Comparison of ENCODE assay signal across 51 mouse cellular contexts in genomic region chrX:7064109-7064508, GRCm38 (mm10). TPM values are rescaled to one million over a fixed set of nuclear protein-coding genes. Genes with fewer than 3 reads are reported as not detected.
"Had no signal": no experiment of that assay in that cellular context is flagged by ENCODE, and none has a peak within 500 bp of the region (broad histone marks: within the 10 kb centered on the region; RNA-seq: fewer than 3 reads in every experiment).

No protein-coding gene starts in this region.

- H3K4me1 ChIP-seq: heart, embryonic 10.5 days; heart, embryonic 12.5 days; heart, embryonic 13.5 days; heart, embryonic 15.5 days; hindbrain, embryonic 10.5 days; hindbrain, embryonic 12.5 days; hindbrain, embryonic 13.5 days; hindbrain, embryonic 15.5 days; intestine, embryonic 15.5 days; kidney, embryonic 15.5 days had no signal

- H3K4me3 ChIP-seq: heart, embryonic 10.5 days; heart, embryonic 12.5 days; heart, embryonic 13.5 days; heart, embryonic 15.5 days; hindbrain, embryonic 10.5 days; hindbrain, embryonic 12.5 days; hindbrain, embryonic 13.5 days; hindbrain, embryonic 15.5 days; intestine, embryonic 15.5 days; kidney, embryonic 15.5 days; layer of hippocampus, adult 2 months; left cerebral cortex, adult 2 months had no signal

- H3K9ac ChIP-seq: heart, embryonic 12.5 days; heart, embryonic 13.5 days; heart, embryonic 15.5 days; hindbrain, embryonic 12.5 days; hindbrain, embryonic 13.5 days; hindbrain, embryonic 14.5 days; hindbrain, embryonic 15.5 days; intestine, embryonic 15.5 days; kidney, embryonic 15.5 days had no signal

- H3K4me2 ChIP-seq: heart, embryonic 11.5 days; heart, embryonic 12.5 days; heart, embryonic 13.5 days; heart, embryonic 15.5 days; hindbrain, embryonic 12.5 days; hindbrain, embryonic 13.5 days; hindbrain, embryonic 14.5 days; hindbrain, embryonic 15.5 days; intestine, embryonic 15.5 days; kidney, embryonic 15.5 days had no signal

- H3K27ac ChIP-seq: heart, embryonic 10.5 days; heart, embryonic 13.5 days; heart, embryonic 15.5 days; hindbrain, embryonic 10.5 days; hindbrain, embryonic 12.5 days; hindbrain, embryonic 13.5 days; hindbrain, embryonic 14.5 days; hindbrain, embryonic 15.5 days; hindbrain, postnatal 0 days; intestine, embryonic 15.5 days; kidney, embryonic 15.5 days; kidney, postnatal 0 days; layer of hippocampus, adult 2 months; left cerebral cortex, adult 2 months had no signal

- DNase-seq: heart, postnatal 10 days; heart, postnatal 14 days; heart, postnatal 36 days; heart, postnatal 4 days; kidney, adult 11 months; kidney, adult 18-20 months; kidney, adult 2 months; kidney, adult 8-10 months; kidney, adult 9 months; kidney, postnatal 10 days; kidney, postnatal 14 days; kidney, postnatal 25 days; kidney, postnatal 36 days; kidney, postnatal 4 days; layer of hippocampus, adult 9-11 months; layer of hippocampus, postnatal 36 days had no signal

- H3K36me3 ChIP-seq: heart, embryonic 10.5 days; heart, embryonic 12.5 days; heart, embryonic 13.5 days; heart, embryonic 15.5 days; hindbrain, embryonic 10.5 days; hindbrain, embryonic 12.5 days; hindbrain, embryonic 13.5 days; hindbrain, embryonic 15.5 days; intestine, embryonic 15.5 days; kidney, embryonic 15.5 days had no signal

- H3K9me3 ChIP-seq: heart, embryonic 10.5 days; heart, embryonic 12.5 days; heart, embryonic 13.5 days; heart, embryonic 15.5 days; hindbrain, embryonic 10.5 days; hindbrain, embryonic 12.5 days; hindbrain, embryonic 13.5 days; hindbrain, embryonic 15.5 days; intestine, embryonic 15.5 days; kidney, embryonic 15.5 days had no signal

- H3K27me3 ChIP-seq: heart, embryonic 12.5 days; heart, embryonic 13.5 days; heart, embryonic 15.5 days; hindbrain, embryonic 12.5 days; hindbrain, embryonic 13.5 days; hindbrain, embryonic 15.5 days; intestine, embryonic 15.5 days; kidney, embryonic 15.5 days had no signal

RNA-seq across cellular contexts. Expression of gene Akap4, which starts 3.2 kb away (rescaled TPM):
- total RNA-seq: heart, postnatal 10 days; heart, postnatal 14 days; heart, postnatal 25 days; heart, postnatal 36 days; hematopoietic stem cell, adult 5-6 weeks; hindbrain, postnatal 0 days; layer of hippocampus, adult 18-20 months; layer of hippocampus, adult 2 months; layer of hippocampus, adult 8-10 months; layer of hippocampus, postnatal 10 days; layer of hippocampus, postnatal 14 days; layer of hippocampus, postnatal 25 days; layer of hippocampus, postnatal 36 days; left cerebral cortex, adult 18-20 months; left cerebral cortex, adult 2 months had no signal
- polyA plus RNA-seq: heart, embryonic 10.5 days; heart, embryonic 12.5 days; heart, embryonic 13.5 days; heart, embryonic 14.5 days; heart, embryonic 15.5 days; heart, embryonic 16.5 days; hindbrain, embryonic 10.5 days; hindbrain, embryonic 11.5 days; hindbrain, embryonic 12.5 days; hindbrain, embryonic 13.5 days; hindbrain, embryonic 14.5 days; hindbrain, embryonic 15.5 days; hindbrain, embryonic 16.5 days; hindbrain, postnatal 0 days; inflammation-experienced regulatory T-cells, adult 6 months; intestine, embryonic 14.5 days; intestine, embryonic 15.5 days; intestine, embryonic 16.5 days; intestine, postnatal 0 days; kidney, embryonic 14.5 days; kidney, embryonic 15.5 days; kidney, embryonic 16.5 days; kidney, postnatal 0 days; large intestine, adult 2 months had no signal

RNA-seq across cellular contexts. Expression of gene Ccnb3, which starts 22.7 kb away (rescaled TPM):
- total RNA-seq: heart, postnatal 36 days; hematopoietic stem cell, adult 5-6 weeks; hindbrain, postnatal 0 days; layer of hippocampus, adult 18-20 months; layer of hippocampus, adult 2 months; layer of hippocampus, adult 8-10 months; layer of hippocampus, postnatal 14 days; layer of hippocampus, postnatal 25 days; layer of hippocampus, postnatal 36 days; left cerebral cortex, adult 18-20 months; left cerebral cortex, adult 2 months had no signal
- polyA plus RNA-seq: hindbrain, embryonic 10.5 days; hindbrain, embryonic 11.5 days; hindbrain, embryonic 12.5 days; hindbrain, embryonic 13.5 days; hindbrain, embryonic 14.5 days; hindbrain, embryonic 15.5 days; hindbrain, embryonic 16.5 days; hindbrain, postnatal 0 days; inflammation-experienced regulatory T-cells, adult 6 months; intestine, embryonic 16.5 days; intestine, postnatal 0 days; kidney, adult 2 months; kidney, embryonic 14.5 days; kidney, embryonic 15.5 days; kidney, postnatal 0 days; large intestine, adult 2 months had no signal
